Comparison of ENCODE assay signal across 24 mouse cellular contexts in the genomic region with DNA sequence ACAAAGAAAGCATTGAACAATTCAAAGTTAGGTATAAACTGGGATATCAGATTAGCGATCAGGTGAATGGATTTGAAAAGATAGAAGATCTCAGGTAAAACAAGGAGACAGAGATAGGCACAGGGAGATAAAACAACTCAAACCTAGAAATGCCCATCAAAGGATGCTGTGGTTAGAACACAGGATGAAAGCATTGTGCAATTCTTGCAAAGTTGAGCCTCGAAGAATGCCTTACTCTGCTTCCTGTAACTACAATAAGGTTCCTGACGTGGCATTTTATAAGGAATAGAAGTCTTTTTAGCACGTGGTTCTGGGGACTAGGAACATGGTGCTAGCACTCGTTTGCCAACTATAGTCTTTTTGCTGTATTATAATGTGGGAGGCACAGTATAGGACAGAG.
DNase-seq lines count a peak whose midpoint lies in the region; ATAC-seq and TF ChIP-seq lines count a peak whose summit lies in the region.
"Had no signal": no experiment of that assay in that cellular context is flagged by ENCODE, and none has a peak within 500 bp of the region (broad histone marks: within the 10 kb centered on the region; RNA-seq: fewer than 3 reads in every experiment).

No protein-coding gene starts in this region.

- H3K27me3 ChIP-seq in C2C12 (ENCODE audit: control insufficient read depth, insufficient read depth, insufficient read length): no peaks in the 10 kb centered on the region
- H3K27me3 ChIP-seq: embryonic facial prominence, embryonic 13.5 days; embryonic facial prominence, embryonic 15.5 days; forebrain, embryonic 12.5 days had no signal

- no peaks in the 10 kb centered on the region for H3K79me2 ChIP-seq in C2C12 (ENCODE audit: control insufficient read depth, insufficient read depth)

- ATAC-seq in megakaryocyte progenitor cell, adult 5-6 weeks (replicated peaks; ENCODE audit: poor library complexity): peak; percentile 60
- ATAC-seq: forebrain, embryonic 14.5 days; forebrain, embryonic 16.5 days had no signal

- no peak overlapping the region for H3ac ChIP-seq in C2C12 (ENCODE audit: control insufficient read depth, insufficient read length, low read depth)

- no peak overlapping the region for H3K4me3 ChIP-seq in C2C12 (ENCODE audit: insufficient read depth, poor library complexity, severe bottlenecking)
- H3K4me3 ChIP-seq: embryonic facial prominence, embryonic 13.5 days; embryonic facial prominence, embryonic 15.5 days; erythroblast, embryonic 14.5 days; forebrain, embryonic 10.5 days; forebrain, embryonic 12.5 days had no signal

- no peaks in the 10 kb centered on the region for H3K79me3 ChIP-seq in C2C12 (ENCODE audit: low read depth)

- TF ChIP-seq CTCF in C2C12 (IDR thresholded peaks at IDR 0.05; ENCODE audit: control insufficient read depth, insufficient read depth, insufficient read length): no peak

- peak; percentile 77 for DNase-seq in 416B (ENCODE audit: low read depth)
- DNase-seq in thymus, postnatal 4 days: no peak
- DNase-seq in kidney, postnatal 14 days: no peak
- DNase-seq in layer of hippocampus, adult 9-10 months (ENCODE audit: low spot score): no peak
- DNase-seq: adrenal gland, adult 2 months; adrenal gland, postnatal 10 days; adrenal gland, postnatal 25 days; B cell, adult 2 months; cerebellum, adult 11 months; cerebellum, adult 18-20 months; cerebellum, adult 8-10 months; cerebellum, adult 9-11 months; cerebellum, postnatal 14 days; cerebellum, postnatal 36 days; embryo, embryonic 11 days had no signal

- no peaks in the 10 kb centered on the region for H3K36me3 ChIP-seq in C2C12 (ENCODE audit: control insufficient read depth, insufficient read depth)
- H3K36me3 ChIP-seq: embryonic facial prominence, embryonic 13.5 days; embryonic facial prominence, embryonic 15.5 days; forebrain, embryonic 10.5 days; forebrain, embryonic 12.5 days had no signal

TF ChIP-seq in C2C12, 6 proteins besides CTCF, POLR2A, EP300 and RAD21:
- TF ChIP-seq MAX (IDR thresholded peaks at IDR 0.05) (no peak), CEBPB (IDR thresholded peaks at IDR 0.05; ENCODE audit: low read depth) (peak; percentile 25), MYOD1 (IDR thresholded peaks at IDR 0.05; ENCODE audit: control insufficient read depth, insufficient read length, low read depth) (no peak), FOSL1 (IDR thresholded peaks at IDR 0.05; ENCODE audit: insufficient read depth, low read length, poor library complexity, severe bottlenecking) (no peak), MYOG (IDR thresholded peaks at IDR 0.05; ENCODE audit: control insufficient read depth, extremely low read depth, insufficient read length) (no peak), USF1 (IDR thresholded peaks at IDR 0.05; ENCODE audit: low read depth) (no peak)
